ENCODE assay signal across 27 mouse cellular contexts in the genomic region with DNA sequence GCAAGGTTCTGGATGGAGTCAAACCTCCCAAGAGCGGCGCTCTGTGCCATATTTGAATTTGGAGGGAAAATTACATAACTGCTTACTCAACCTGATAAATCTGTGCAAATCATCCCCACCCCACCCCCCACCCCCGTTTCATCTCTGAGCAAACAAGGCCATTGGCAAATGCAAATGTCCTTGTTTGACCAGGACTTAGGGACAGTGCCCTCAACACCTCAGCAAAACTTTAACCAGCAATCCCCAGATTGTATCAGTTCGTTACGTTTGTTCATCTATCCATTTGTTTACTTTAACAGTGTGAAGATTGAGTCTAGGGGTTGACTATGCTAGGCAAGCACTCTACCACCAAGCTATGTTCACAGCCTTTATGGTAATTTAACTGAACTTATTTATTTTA. TPM values are rescaled to one million over a fixed set of nuclear protein-coding genes. Genes with fewer than 3 reads are reported as not detected.
DNase-seq lines count a peak whose midpoint lies in the region; ATAC-seq and TF ChIP-seq lines count a peak whose summit lies in the region.
"Had no signal": no experiment of that assay in that cellular context is flagged by ENCODE, and none has a peak within 500 bp of the region (broad histone marks: within the 10 kb centered on the region; RNA-seq: fewer than 3 reads in every experiment).

No protein-coding gene starts in this region.

- ATAC-seq in intestine, embryonic 14.5 days (replicated peaks; ENCODE audit: low FRiP score, low TSS enrichment, low read depth), result no peak
- no peak for ATAC-seq in intestine, embryonic 15.5 days
- peak; percentile 43; the same call in 1 of the 2 replicates for ATAC-seq in liver, embryonic 11.5 days (replicated peaks; ENCODE audit: low FRiP score)
- ATAC-seq in liver, embryonic 14.5 days (ENCODE audit: insufficient read depth), result peak; percentile 39
- peak; percentile 92 for ATAC-seq in liver, postnatal 0 days
- ATAC-seq: activated CD4-positive, CD25-positive, alpha-beta regulatory T cell, adult 4 months; forebrain, embryonic 15.5 days had no signal

- no peaks in the 10 kb centered on the region for H3K27me3 ChIP-seq in intestine, embryonic 14.5 days (replicated peaks; ENCODE audit: control insufficient read depth, insufficient read depth, low read length)
- H3K27me3 ChIP-seq in intestine, embryonic 15.5 days (replicated peaks), result no peaks in the 10 kb centered on the region
- H3K27me3 ChIP-seq in liver, embryonic 11.5 days (replicated peaks; ENCODE audit: control insufficient read depth, insufficient read depth, low read length), result peaks cover 2% of the 10 kb centered on the region; the same call in 1 of the 2 replicates
- no peaks in the 10 kb centered on the region; the same call in 1 of the 2 replicates for H3K27me3 ChIP-seq in liver, embryonic 14.5 days (ENCODE audit: control insufficient read depth, insufficient read depth, low read length)
- no peaks in the 10 kb centered on the region for H3K27me3 ChIP-seq in liver, postnatal 0 days (ENCODE audit: insufficient read depth, low read length)
- H3K27me3 ChIP-seq: embryonic facial prominence, embryonic 13.5 days; forebrain, embryonic 12.5 days; forebrain, embryonic 15.5 days; heart, embryonic 13.5 days had no signal

- H3K9me3 ChIP-seq in intestine, embryonic 14.5 days (ENCODE audit: control insufficient read depth, low read length), result no peaks in the 10 kb centered on the region
- no peaks in the 10 kb centered on the region for H3K9me3 ChIP-seq in intestine, embryonic 15.5 days
- no peaks in the 10 kb centered on the region for H3K9me3 ChIP-seq in liver, embryonic 11.5 days (ENCODE audit: control insufficient read depth, low read length)
- no peaks in the 10 kb centered on the region for H3K9me3 ChIP-seq in liver, embryonic 14.5 days (ENCODE audit: control insufficient read depth, low read length)
- no peaks in the 10 kb centered on the region for H3K9me3 ChIP-seq in liver, postnatal 0 days (ENCODE audit: low read length)
- H3K9me3 ChIP-seq: embryonic facial prominence, embryonic 10.5 days; embryonic facial prominence, embryonic 13.5 days; forebrain, embryonic 12.5 days; forebrain, embryonic 15.5 days; heart, embryonic 10.5 days; heart, embryonic 13.5 days had no signal

- TF ChIP-seq EP300 in liver, embryonic 14.5 days (IDR thresholded peaks at IDR 0.05; ENCODE audit: low read depth), result no peak
- no peak; the same call in 1 of the 2 replicates for TF ChIP-seq EP300 in liver, postnatal 0 days (IDR thresholded peaks at IDR 0.05; ENCODE audit: low read depth)

- H3K4me2 ChIP-seq in intestine, embryonic 14.5 days (ENCODE audit: low read length), result no peak overlapping the region
- H3K4me2 ChIP-seq in intestine, embryonic 15.5 days (replicated peaks), result no peak overlapping the region
- H3K4me2 ChIP-seq in liver, embryonic 11.5 days, result no peak overlapping the region
- H3K4me2 ChIP-seq in liver, embryonic 14.5 days (ENCODE audit: low read depth), result no peak overlapping the region
- no peak overlapping the region for H3K4me2 ChIP-seq in liver, postnatal 0 days (ENCODE audit: low read depth, low read length)
- H3K4me2 ChIP-seq: embryonic facial prominence, embryonic 13.5 days; forebrain, embryonic 12.5 days; forebrain, embryonic 15.5 days; heart, embryonic 13.5 days; hindbrain, embryonic 14.5 days had no signal

- 0 out of 2 replicates have a peak, but pooled peaks cover 9% of the 10 kb centered on the region for H3K4me1 ChIP-seq in intestine, embryonic 14.5 days (replicated peaks; ENCODE audit: control insufficient read depth, insufficient read depth, low read length)
- H3K4me1 ChIP-seq in intestine, embryonic 15.5 days (replicated peaks), result peaks cover 8% of the 10 kb centered on the region; the same call in 1 of the 2 replicates
- H3K4me1 ChIP-seq in liver, embryonic 11.5 days (replicated peaks; ENCODE audit: control insufficient read depth, insufficient read depth, low read length), result peaks cover 3% of the 10 kb centered on the region
- H3K4me1 ChIP-seq in liver, embryonic 14.5 days (replicated peaks; ENCODE audit: control insufficient read depth in 2 of 2, insufficient read depth in 2 of 2, low read length in 1 of 2), result peaks cover 0 to 2% of the 10 kb centered on the region in 2 experiments; a peak in 1 of 4 replicates
- H3K4me1 ChIP-seq in liver, postnatal 0 days (ENCODE audit: insufficient read depth), result peaks cover 10% of the 10 kb centered on the region
- H3K4me1 ChIP-seq: embryonic facial prominence, embryonic 10.5 days; forebrain, embryonic 12.5 days; heart, embryonic 10.5 days had no signal

- 71% methylated on average over 5 of the region's 5 CpGs for WGBS in intestine, embryonic 14.5 days
- 68% methylated on average over 5 of the region's 5 CpGs for WGBS in intestine, embryonic 15.5 days
- 68% methylated on average over 5 of the region's 5 CpGs for WGBS in liver, embryonic 11.5 days
- 63% methylated on average over 5 of the region's 5 CpGs for WGBS in liver, embryonic 14.5 days (ENCODE audit: insufficient replicate concordance)
- 59% methylated on average over 5 of the region's 5 CpGs for WGBS in liver, postnatal 0 days (ENCODE audit: insufficient replicate concordance)

- H3K4me3 ChIP-seq in intestine, embryonic 14.5 days (ENCODE audit: low read depth, low read length), result no peak overlapping the region
- H3K4me3 ChIP-seq in intestine, embryonic 15.5 days (replicated peaks), result no peak overlapping the region
- no peak overlapping the region for H3K4me3 ChIP-seq in liver, embryonic 11.5 days (ENCODE audit: low read depth, low read length)
- H3K4me3 ChIP-seq in liver, embryonic 14.5 days (ENCODE audit: insufficient read depth in 1 of 2, low read depth in 2 of 2, low read length in 2 of 2), result no peak overlapping the region
- H3K4me3 ChIP-seq in liver, postnatal 0 days (ENCODE audit: low read depth, low read length), result no peak overlapping the region
- H3K4me3 ChIP-seq: embryonic facial prominence, embryonic 10.5 days; embryonic facial prominence, embryonic 13.5 days; erythroblast, embryonic 14.5 days; forebrain, embryonic 12.5 days; forebrain, embryonic 15.5 days; heart, adult 2 months; heart, embryonic 10.5 days; heart, embryonic 13.5 days had no signal

- H3K9ac ChIP-seq in intestine, embryonic 14.5 days (ENCODE audit: low read length), result no peak overlapping the region
- no peak overlapping the region for H3K9ac ChIP-seq in intestine, embryonic 15.5 days
- no peak overlapping the region for H3K9ac ChIP-seq in liver, embryonic 11.5 days (ENCODE audit: low read depth, low read length)
- no peak overlapping the region for H3K9ac ChIP-seq in liver, embryonic 14.5 days (replicated peaks)
- no peak overlapping the region for H3K9ac ChIP-seq in liver, postnatal 0 days (replicated peaks)
- H3K9ac ChIP-seq: embryonic facial prominence, embryonic 13.5 days; forebrain, embryonic 12.5 days; forebrain, embryonic 15.5 days; heart, embryonic 13.5 days; hindbrain, embryonic 14.5 days had no signal

- H3K36me3 ChIP-seq in intestine, embryonic 14.5 days (ENCODE audit: control insufficient read depth, insufficient read depth, low read length), result no peaks in the 10 kb centered on the region
- H3K36me3 ChIP-seq in intestine, embryonic 15.5 days, result no peaks in the 10 kb centered on the region
- H3K36me3 ChIP-seq in liver, embryonic 11.5 days (ENCODE audit: control insufficient read depth, insufficient read depth, low read length), result no peaks in the 10 kb centered on the region
- H3K36me3 ChIP-seq in liver, embryonic 14.5 days (replicated peaks; ENCODE audit: control insufficient read depth, insufficient read depth, low read depth), result no peaks in the 10 kb centered on the region
- no peaks in the 10 kb centered on the region for H3K36me3 ChIP-seq in liver, postnatal 0 days (replicated peaks; ENCODE audit: insufficient read depth, low read length)
- H3K36me3 ChIP-seq: embryonic facial prominence, embryonic 10.5 days; embryonic facial prominence, embryonic 13.5 days; forebrain, embryonic 12.5 days; forebrain, embryonic 15.5 days; heart, embryonic 10.5 days; heart, embryonic 13.5 days had no signal

- peak; percentile 25 for DNase-seq in intestine, embryonic 14.5 days (ENCODE audit: low spot score)
- DNase-seq in liver, embryonic 11.5 days (ENCODE audit: low spot score), result peak; percentile 29
- peak in 2 of 3 experiments; percentile 3 to 13 for DNase-seq in liver, embryonic 14.5 days (ENCODE audit: low read depth in 3 of 3, low spot score in 3 of 3)
- peak; percentile 56 for DNase-seq in liver, postnatal 0 days
- no peak for DNase-seq in left cerebral cortex, postnatal 14 days (ENCODE audit: low spot score in 2 of 2)
- DNase-seq in lung, adult 18-20 months, result no peak
- DNase-seq in left cerebral cortex, adult 18-20 months (ENCODE audit: low spot score in 2 of 2), result no peak
- DNase-seq: adrenal gland, adult 8-10 months; cerebellum, adult 11 months; cerebellum, adult 2 months; cerebellum, adult 9-11 months; cerebellum, postnatal 25 days; embryo, embryonic 11 days; gastrocnemius, postnatal 25 days; heart, adult 2 months; heart, postnatal 14 days; heart, postnatal 4 days had no signal

- no peak for TF ChIP-seq CTCF in liver, embryonic 14.5 days (IDR thresholded peaks at IDR 0.05; ENCODE audit: low read depth)
- TF ChIP-seq CTCF in liver, postnatal 0 days (IDR thresholded peaks at IDR 0.05; ENCODE audit: low read depth), result no peak

- intact Hi-C loops in left cerebral cortex, postnatal 14 days (cut with DNase I), result no loop called here

- no peak overlapping the region for H3K27ac ChIP-seq in intestine, embryonic 14.5 days (ENCODE audit: low read depth)
- no peak overlapping the region for H3K27ac ChIP-seq in intestine, embryonic 15.5 days
- H3K27ac ChIP-seq in liver, embryonic 11.5 days (ENCODE audit: low read depth, low read length), result no peak overlapping the region
- H3K27ac ChIP-seq in liver, embryonic 14.5 days, result no peak overlapping the region
- no peak overlapping the region for H3K27ac ChIP-seq in liver, postnatal 0 days (ENCODE audit: low read depth)
- H3K27ac ChIP-seq: embryonic facial prominence, embryonic 10.5 days; embryonic facial prominence, embryonic 13.5 days; forebrain, embryonic 12.5 days; forebrain, embryonic 15.5 days; heart, adult 2 months; heart, embryonic 10.5 days; heart, embryonic 13.5 days; hindbrain, embryonic 14.5 days had no signal

RNA-seq across cellular contexts. Expression of a gene that starts 32.6 kb away (rescaled TPM):
- 18.2 and 19.9 TPM in 2 replicates for polyA plus RNA-seq in intestine, embryonic 14.5 days (2014; fragmentation: Nextera tagmentation; extraction: Ambion mirVana)
- 16.1 and 17.8 TPM in 2 replicates for polyA plus RNA-seq in intestine, embryonic 15.5 days (2015; fragmentation: Nextera tagmentation; extraction: Ambion mirVana)
- polyA plus RNA-seq in liver, embryonic 11.5 days (2014; fragmentation: Nextera tagmentation; extraction: Ambion mirVana), result 12.0 and 13.2 TPM in 2 replicates
- 2.0 and 2.2 TPM in 2 replicates for polyA plus RNA-seq in liver, embryonic 14.5 days (2012; rRNA removed)
- 4.2 and 4.4 TPM in 2 replicates for polyA plus RNA-seq in liver, embryonic 14.5 days (2014; fragmentation: Nextera tagmentation; extraction: Ambion mirVana)
- 5.4 and 6.3 TPM in 2 replicates for polyA plus RNA-seq in liver, postnatal 0 days (2015; fragmentation: Nextera tagmentation; extraction: Ambion mirVana)
- 10 to 100 TPM; 54.4 to 58.9 TPM for total RNA-seq in left cerebral cortex, postnatal 14 days (2021)
- total RNA-seq in left cerebral cortex, adult 18-20 months (2021), result 10 to 100 TPM; 85.3 to 87.1 TPM

Comparison
In these comparisons a context has a peak if more than half of its experiments do, and no peak if none do; other contexts are left out.
1. ATAC-seq: peak in liver, embryonic 11.5 days (single experiment), liver, embryonic 14.5 days (single experiment) and liver, postnatal 0 days (single experiment); none in intestine, embryonic 14.5 days (single experiment) and intestine, embryonic 15.5 days (single experiment).
2. DNase-seq: peak in intestine, embryonic 14.5 days (single experiment), liver, embryonic 11.5 days (single experiment), liver, embryonic 14.5 days (2 of 3) and liver, postnatal 0 days (single experiment); none in left cerebral cortex, postnatal 14 days (0 of 2), lung, adult 18-20 months (0 of 2) and left cerebral cortex, adult 18-20 months (0 of 2).